Mouse (Mus musculus) bone marrow, adult 2 months (tissue): Measurements from ENCODE around the gene Bmper. TPM values are rescaled to one million over a fixed set of nuclear protein-coding genes. Genes with fewer than 3 reads are reported as not detected.

ENCODE experiments used
- H3K27ac ChIP-seq: fragments of 200-500 bp; 2 replicates; pipeline ENCODE4 v1.5.1; 2012; ENCODE audit warnings: low read depth, mild to moderate bottlenecking, control low read depth, inconsistent platforms, low read length; ENCODE audit not compliant: control insufficient read depth, poor library complexity, insufficient read depth
- H3K4me1 ChIP-seq: fragments of 200-500 bp; 2 replicates; pipeline ENCODE4 v1.6.1; 2011; ENCODE audit warnings: low read length; ENCODE audit not compliant: control insufficient read depth, insufficient read depth
- H3K4me3 ChIP-seq: fragments of 200-500 bp; replicated peaks from 2 replicates; pipeline ENCODE3; 2011; ENCODE audit warnings: mild to moderate bottlenecking, low read depth, low read length, control low read depth; ENCODE audit not compliant: control insufficient read depth
- CTCF ChIP-seq: fragments of 200-500 bp; IDR thresholded peaks from 2 replicates; pipeline ENCODE4 v1.5.1; 2011; ENCODE audit warnings: low read length, control low read depth; ENCODE audit not compliant: control insufficient read depth, insufficient read depth
- POLR2A ChIP-seq: fragments of 200-500 bp; IDR thresholded peaks from 2 replicates; pipeline ENCODE4 v1.6.1; 2011; ENCODE audit warnings: low read depth, mild to moderate bottlenecking, control low read depth, low read length, borderline replicate concordance; ENCODE audit not compliant: control insufficient read depth
- WGBS: fragments of 180-500 bp; shearing (Covaris S2); methylation state at CpG from one replicate; pipeline ENCODE4 v1.1.7; 2018; 5-methylcytosine and 5-hydroxymethylcytosine counted together
- polyA plus RNA-seq: library from polyadenylated mRNA; stranded (reverse); fragments of >200 nt; gene quantifications from 2 replicates; pipeline ENCODE4 v1.2.4, GENCODE M21; 2011; ENCODE audit warnings: low replicate concordance; ENCODE audit not compliant: missing spikeins, insufficient read depth, insufficient read length

Gene Bmper
- polyA plus RNA-seq, 1 experiment = not detected

DNA sequence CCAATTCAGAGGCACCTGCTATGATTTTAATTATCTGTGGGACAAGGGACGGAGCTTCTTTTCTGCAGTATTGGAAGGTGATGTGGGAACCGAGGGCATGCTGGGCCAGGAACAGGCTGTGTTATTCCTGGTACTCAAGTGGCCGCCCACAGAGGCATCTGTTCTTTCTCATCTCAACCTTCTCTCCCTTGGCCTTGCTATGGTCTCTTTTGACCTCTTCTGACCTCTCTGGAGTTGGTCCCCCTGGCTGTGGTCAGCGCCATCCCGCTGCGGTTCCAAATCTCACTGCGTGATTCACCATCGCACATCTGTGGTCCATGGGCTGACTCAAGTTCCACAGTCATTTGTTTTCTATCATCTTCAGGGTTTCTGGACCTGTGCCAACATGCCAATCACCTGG lies 77.5 kb downstream of the Bmper start:
- TF ChIP-seq CTCF (no peak), POLR2A (no peak)
- Histone ChIP-seq H3K27ac (no peak overlapping the region), H3K4me1 (no peaks in the 10 kb centered on the region), H3K4me3 (no peak overlapping the region)
- 89% methylated on average over 8 of the region's 8 CpGs for whole genome bisulfite sequencing

- H3K27ac ChIP-seq = no peak overlapping the region
- H3K4me3 ChIP-seq = no peak overlapping the region
- WGBS = 78% methylated on average over 4 of the region's 4 CpGs
- H3K4me1 ChIP-seq = no peaks in the 10 kb centered on the region
- TF ChIP-seq CTCF = no peak
- no peak for TF ChIP-seq POLR2A
These were observed 82.8 kb downstream of the Bmper start for GRCm38 (mm10) chr9:23305681-23306080.

DNA sequence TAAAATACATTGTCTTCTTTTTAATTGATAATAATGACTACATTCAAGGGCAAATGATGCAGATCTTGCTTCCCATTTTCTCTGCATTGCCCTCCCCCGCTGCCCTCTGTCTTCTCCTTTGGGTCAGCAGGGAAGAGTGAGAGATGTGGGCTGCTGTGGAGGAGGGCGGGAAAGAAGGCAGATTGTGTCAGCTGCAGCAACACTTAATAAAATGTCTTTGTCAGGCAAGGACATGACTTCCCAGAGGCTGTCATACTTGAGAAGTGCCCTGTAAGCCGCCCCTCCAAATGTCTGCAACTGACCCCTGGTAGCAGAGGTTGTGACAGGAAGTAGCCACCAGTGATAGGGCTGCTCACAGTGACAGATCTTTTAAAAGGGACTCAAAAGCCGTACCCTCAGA lies 83.3 kb downstream of the Bmper start:
- 69% methylated on average over 4 of the region's 4 CpGs for WGBS
- TF ChIP-seq POLR2A = no peak
- no peak for TF ChIP-seq CTCF
- Histone ChIP-seq H3K4me3 (no peak overlapping the region), H3K4me1 (no peaks in the 10 kb centered on the region), H3K27ac (no peak overlapping the region)

- no peaks in the 10 kb centered on the region for H3K4me1 ChIP-seq
- 77% methylated on average over 2 of the region's 2 CpGs for WGBS
- TF ChIP-seq CTCF (no peak), POLR2A (no peak)
- no peak overlapping the region for H3K4me3 ChIP-seq
- H3K27ac ChIP-seq = no peak overlapping the region
These were observed 85.0 kb downstream of the Bmper start for GRCm38 (mm10) chr9:23307835-23308234.

DNA sequence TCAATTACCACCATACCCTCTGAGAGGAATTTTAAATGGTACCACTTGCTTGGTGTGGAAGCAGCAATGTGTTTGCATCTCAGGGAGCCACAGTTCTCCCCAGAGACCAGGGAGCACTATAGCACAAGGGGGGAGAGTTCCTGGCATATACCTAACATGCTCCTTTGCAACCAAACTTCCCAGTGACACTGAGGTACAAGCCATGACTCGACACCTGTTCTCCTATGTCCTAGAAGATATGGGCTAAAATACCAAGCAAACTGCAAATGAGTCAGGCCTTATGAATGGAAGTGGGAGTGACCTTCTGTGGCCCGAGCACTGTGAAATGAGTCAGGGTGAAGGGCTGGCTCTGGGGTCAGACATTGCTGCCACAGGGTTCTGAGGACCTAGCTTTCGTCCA lies 88.1 kb downstream of the Bmper start:
- H3K4me1 ChIP-seq = no peaks in the 10 kb centered on the region
- no peak overlapping the region for H3K4me3 ChIP-seq
- TF ChIP-seq POLR2A = no peak
- TF ChIP-seq CTCF = no peak
- H3K27ac ChIP-seq = no peak overlapping the region
- 76% methylated on average over 3 of the region's 3 CpGs for WGBS

- no peak for TF ChIP-seq POLR2A
- no peak for TF ChIP-seq CTCF
- H3K4me1 ChIP-seq = no peaks in the 10 kb centered on the region
- no peak overlapping the region for H3K27ac ChIP-seq
- no peak overlapping the region for H3K4me3 ChIP-seq
These were observed 89.1 kb downstream of the Bmper start for GRCm38 (mm10) chr9:23311956-23312355.

DNA sequence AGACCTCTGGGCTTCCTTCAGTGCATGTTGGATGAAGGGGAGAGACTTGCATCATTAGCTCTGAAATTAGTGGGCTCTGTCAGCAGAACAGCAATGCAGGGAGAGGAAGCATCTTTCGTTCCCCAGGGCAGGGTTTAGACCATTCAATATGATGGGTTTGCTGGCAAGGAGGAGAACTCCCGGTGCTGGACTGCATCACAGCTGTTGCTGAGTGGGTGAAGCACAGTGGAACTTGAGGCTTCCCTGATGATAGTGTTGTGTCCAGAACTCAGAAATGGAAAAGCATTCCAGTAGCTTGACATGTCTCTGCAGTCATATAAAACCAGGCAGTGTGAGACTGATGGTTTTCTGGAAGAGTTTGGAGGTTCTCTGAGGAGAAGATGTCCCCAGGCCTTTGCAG lies 90.0 kb downstream of the Bmper start:
- no peaks in the 10 kb centered on the region for H3K4me1 ChIP-seq
- 63% methylated on average over 2 of the region's 2 CpGs for WGBS
- H3K27ac ChIP-seq = no peak overlapping the region
- H3K4me3 ChIP-seq = no peak overlapping the region
- TF ChIP-seq POLR2A = no peak
- TF ChIP-seq CTCF = no peak

- no peak overlapping the region for H3K4me3 ChIP-seq
- H3K27ac ChIP-seq = no peak overlapping the region
- WGBS = 86% methylated on average over 5 of the region's 5 CpGs
- no peak for TF ChIP-seq POLR2A
- no peak for TF ChIP-seq CTCF
- H3K4me1 ChIP-seq = no peaks in the 10 kb centered on the region
These were observed 92.9 kb downstream of the Bmper start for GRCm38 (mm10) chr9:23315631-23316330.

DNA sequence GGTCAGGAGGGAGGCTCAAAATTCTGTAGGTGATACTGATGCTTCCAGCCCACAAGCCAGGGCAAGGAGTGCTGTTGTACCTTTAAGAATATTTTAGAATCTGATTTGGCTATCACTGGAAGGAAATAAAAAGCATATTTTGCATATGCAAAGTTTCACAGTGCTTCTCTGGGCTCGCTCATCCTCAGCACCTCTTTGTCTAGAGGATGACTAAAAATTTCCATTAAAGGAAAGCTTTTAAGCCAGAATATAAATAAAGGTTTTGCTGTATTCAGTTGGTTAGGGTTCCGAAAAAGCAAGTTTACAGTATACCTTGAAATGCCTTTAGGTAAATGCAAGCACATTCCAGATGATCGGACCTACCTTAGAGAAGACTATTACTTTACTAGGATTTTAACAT lies 105.0 kb downstream of the Bmper start:
- H3K4me3 ChIP-seq = no peak overlapping the region
- no peak for TF ChIP-seq POLR2A
- no peak for TF ChIP-seq CTCF
- no peaks in the 10 kb centered on the region for H3K4me1 ChIP-seq
- 80% methylated on average over 3 of the region's 3 CpGs for WGBS
- no peak overlapping the region for H3K27ac ChIP-seq
